Mouse (Mus musculus) neural tube, embryonic 11.5 days (tissue): Measurements from ENCODE around the gene Tspan14. TPM values are rescaled to one million over a fixed set of nuclear protein-coding genes. Genes with fewer than 3 reads are reported as not detected.

Experiments
- ATAC-seq: fragments of 200-750 bp; cut with Nextera tagmentation; 2 replicates; pipeline ENCODE4 v1.8.0; 2017; ENCODE audit warnings: moderate number of reproducible peaks, mild to moderate bottlenecking, moderate TSS enrichment, moderate library complexity; ENCODE audit not compliant: insufficient read depth, low FRiP score, low TSS enrichment
- DNase-seq: peaks from one replicate; pipeline ENCODE4 v3.0.0-alpha.2; 2015; ENCODE audit warnings: low spot score
- H3K27ac ChIP-seq: fragments of 300-500 bp; sonication (generic); 2 replicates; pipeline ENCODE4 v1.5.1; 2014; ENCODE audit warnings: low read depth, mild to moderate bottlenecking, low read length
- H3K27me3 ChIP-seq: fragments of 300-500 bp; sonication (generic); 2 replicates; pipeline ENCODE4 v1.6.1; 2014; ENCODE audit warnings: mild to moderate bottlenecking, low read length, mixed read lengths; ENCODE audit not compliant: control insufficient read depth, insufficient read depth
- H3K36me3 ChIP-seq: fragments of 300-500 bp; sonication (generic); 2 replicates; pipeline ENCODE4 v1.6.1; 2014; ENCODE audit warnings: mild to moderate bottlenecking, low read length, moderate library complexity, mixed read lengths; ENCODE audit not compliant: control insufficient read depth, insufficient read depth
- H3K4me1 ChIP-seq: fragments of 300-500 bp; sonication (generic); 2 replicates; pipeline ENCODE4 v1.6.1; 2014; ENCODE audit warnings: low read length, mixed read lengths; ENCODE audit not compliant: control insufficient read depth, insufficient read depth
- H3K4me2 ChIP-seq: fragments of 300-500 bp; sonication (generic); 2 replicates; pipeline ENCODE4 v1.6.1; 2014; ENCODE audit warnings: low read depth, mild to moderate bottlenecking, moderate library complexity
- H3K4me3 ChIP-seq: fragments of 300-500 bp; sonication (generic); 2 replicates; pipeline ENCODE4 v1.5.1; 2014; ENCODE audit warnings: low read depth, low read length
- H3K9ac ChIP-seq: fragments of 300-500 bp; sonication (generic); 2 replicates; pipeline ENCODE4 v1.6.1; 2014; ENCODE audit warnings: mild to moderate bottlenecking, low read length
- H3K9me3 ChIP-seq: fragments of 300-500 bp; sonication (generic); 2 replicates; pipeline ENCODE4 v1.6.1; 2016; ENCODE audit warnings: low read length; ENCODE audit not compliant: control insufficient read depth
- WGBS: fragments of 180-500 bp; shearing (Covaris S2); extraction: QIAGEN DNeasy Blood & Tissue Kit; methylation state at CpG from one replicate; pipeline ENCODE4 v1.1.7; 2014; 5-methylcytosine and 5-hydroxymethylcytosine counted together
- polyA plus RNA-seq: library from polyadenylated mRNA; unstranded; fragments of >200 nt; fragmentation: Nextera tagmentation; extraction: Ambion mirVana; gene quantifications from 2 replicates; pipeline ENCODE4 v1.2.1, GENCODE M21; 2014

Tspan14 gene
- polyA plus RNA-seq, 1 experiment from 2014 or later = 125 TPM

- H3K9me3 ChIP-seq = no peaks in the 10 kb centered on the region
- no peaks in the 10 kb centered on the region for H3K27me3 ChIP-seq
- peak; percentile 8 for DNase-seq
- no peak overlapping the region for H3K4me2 ChIP-seq
- H3K4me3 ChIP-seq = no peak overlapping the region
- 74% methylated on average over 7 of the region's 7 CpGs for WGBS
- H3K27ac ChIP-seq = no peak overlapping the region
- H3K9ac ChIP-seq = no peak overlapping the region
- peaks cover 36% of the 10 kb centered on the region for H3K4me1 ChIP-seq
- H3K36me3 ChIP-seq = peaks cover 2% of the 10 kb centered on the region
- no peak for ATAC-seq
These were observed 16.6 kb downstream of the Tspan14 start for GRCm38 (mm10) chr14:40949730-40950614.

- Histone ChIP-seq H3K27me3 (no peaks in the 10 kb centered on the region), H3K4me2 (no peak overlapping the region), H3K9me3 (no peaks in the 10 kb centered on the region), H3K9ac (no peak overlapping the region; the same call in 1 of the 2 replicates), H3K27ac (no peak overlapping the region), H3K36me3 (peaks cover 2% of the 10 kb centered on the region), H3K4me3 (no peak overlapping the region), H3K4me1 (peaks cover 28% of the 10 kb centered on the region)
- DNase-seq = peak; percentile 6
- 29% methylated on average over 3 of the region's 3 CpGs for WGBS
- no peak for ATAC-seq
These were observed 17.6 kb downstream of the Tspan14 start for GRCm38 (mm10) chr14:40949047-40949446.

DNA sequence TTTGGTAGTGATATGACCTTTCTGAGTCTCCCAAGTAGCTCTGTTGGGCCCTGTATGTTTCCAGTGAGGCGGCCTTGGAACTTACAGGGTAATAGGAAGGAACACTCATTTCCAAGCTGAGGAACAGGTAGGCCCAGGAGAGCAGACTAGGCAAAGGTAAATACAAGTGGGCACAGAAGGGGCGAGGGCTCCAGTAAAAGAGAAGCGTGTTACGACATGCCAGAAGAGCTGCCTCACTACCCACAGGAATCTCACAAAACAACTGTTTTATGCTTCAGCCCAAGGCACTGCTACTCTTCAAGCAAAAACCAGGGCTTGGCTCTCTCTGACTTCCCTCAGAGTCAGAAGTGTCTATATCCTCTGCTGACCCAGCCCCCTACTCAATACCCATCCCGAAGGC, 18.1 kb downstream of the Tspan14 start:
- Histone ChIP-seq H3K27me3 (no peaks in the 10 kb centered on the region), H3K4me2 (no peak overlapping the region), H3K27ac (no peak overlapping the region), H3K4me3 (no peak overlapping the region), H3K36me3 (peaks cover 2% of the 10 kb centered on the region), H3K9me3 (no peaks in the 10 kb centered on the region), H3K4me1 (peaks cover 28% of the 10 kb centered on the region), H3K9ac (no peak overlapping the region)
- 92% methylated on average over 5 of the region's 5 CpGs for WGBS
- no peak for DNase-seq
- no peak for ATAC-seq

- Histone ChIP-seq H3K27me3 (no peaks in the 10 kb centered on the region), H3K9me3 (no peaks in the 10 kb centered on the region), H3K36me3 (peaks cover 2% of the 10 kb centered on the region), H3K9ac (no peak overlapping the region), H3K27ac (no peak overlapping the region), H3K4me1 (peaks cover 19% of the 10 kb centered on the region), H3K4me3 (no peak overlapping the region), H3K4me2 (no peak overlapping the region)
- 85% methylated on average over 14 of the region's 14 CpGs for WGBS
- ATAC-seq (no peak), DNase-seq (no peak)
These were observed 18.9 kb downstream of the Tspan14 start for GRCm38 (mm10) chr14:40947431-40948394.

DNA sequence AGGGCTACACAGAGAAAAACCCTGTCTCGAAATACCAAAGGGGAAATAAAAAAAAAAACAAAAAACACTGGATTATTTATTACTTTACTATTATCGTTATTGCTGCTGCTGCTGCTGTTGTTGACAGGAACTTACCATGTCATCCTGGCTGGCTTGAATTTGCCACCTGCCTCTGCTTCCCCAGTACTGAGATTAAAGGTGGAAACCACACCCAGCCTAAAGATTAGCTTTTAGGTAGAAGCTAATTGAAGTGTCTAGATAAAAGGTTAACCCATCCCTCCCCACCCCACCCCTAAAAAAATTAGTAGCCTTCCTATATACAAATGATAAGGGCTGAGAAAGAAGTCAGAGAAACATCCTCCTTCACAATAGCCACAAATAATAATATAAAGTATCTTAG, 22.8 kb downstream of the Tspan14 start:
- Histone ChIP-seq H3K36me3 (peaks cover 2% of the 10 kb centered on the region), H3K9me3 (no peaks in the 10 kb centered on the region), H3K4me3 (no peak overlapping the region), H3K9ac (no peak overlapping the region), H3K4me1 (0 out of 2 replicates have a peak, but pooled peaks cover 5% of the 10 kb centered on the region), H3K27ac (no peak overlapping the region), H3K4me2 (no peak overlapping the region), H3K27me3 (no peaks in the 10 kb centered on the region)
- no peak for DNase-seq
- 83% methylated on average over 2 of the region's 2 CpGs for WGBS
- no peak for ATAC-seq

DNA sequence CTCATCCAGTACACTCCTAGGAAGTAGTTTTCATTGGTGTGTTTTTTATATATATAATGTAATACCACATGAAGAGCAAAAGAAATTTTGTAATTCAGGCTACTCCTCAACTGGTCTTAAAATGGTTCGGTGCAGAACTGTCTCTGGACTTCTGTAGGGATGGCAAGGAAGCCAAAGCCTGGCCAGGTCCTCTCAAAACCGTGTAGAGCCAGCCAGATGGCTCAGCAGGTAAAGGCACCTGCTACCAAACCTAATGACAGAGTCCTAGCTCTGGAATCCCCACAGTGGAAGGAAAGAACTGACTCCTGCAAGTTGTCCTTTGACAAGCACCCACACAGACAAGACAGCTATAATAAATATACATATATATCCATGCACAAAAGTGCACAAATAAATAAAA, 24.2 kb downstream of the Tspan14 start:
- H3K4me3 ChIP-seq = no peak overlapping the region
- peaks cover 2% of the 10 kb centered on the region for H3K36me3 ChIP-seq
- no peak overlapping the region for H3K27ac ChIP-seq
- no peak for ATAC-seq
- no peaks in the 10 kb centered on the region for H3K9me3 ChIP-seq
- no peak for DNase-seq
- 87% methylated on average over 2 of the region's 2 CpGs for WGBS
- no peaks in the 10 kb centered on the region; the same call in 1 of the 2 replicates for H3K4me1 ChIP-seq
- H3K4me2 ChIP-seq = no peak overlapping the region
- H3K9ac ChIP-seq = no peak overlapping the region
- no peaks in the 10 kb centered on the region for H3K27me3 ChIP-seq

DNA sequence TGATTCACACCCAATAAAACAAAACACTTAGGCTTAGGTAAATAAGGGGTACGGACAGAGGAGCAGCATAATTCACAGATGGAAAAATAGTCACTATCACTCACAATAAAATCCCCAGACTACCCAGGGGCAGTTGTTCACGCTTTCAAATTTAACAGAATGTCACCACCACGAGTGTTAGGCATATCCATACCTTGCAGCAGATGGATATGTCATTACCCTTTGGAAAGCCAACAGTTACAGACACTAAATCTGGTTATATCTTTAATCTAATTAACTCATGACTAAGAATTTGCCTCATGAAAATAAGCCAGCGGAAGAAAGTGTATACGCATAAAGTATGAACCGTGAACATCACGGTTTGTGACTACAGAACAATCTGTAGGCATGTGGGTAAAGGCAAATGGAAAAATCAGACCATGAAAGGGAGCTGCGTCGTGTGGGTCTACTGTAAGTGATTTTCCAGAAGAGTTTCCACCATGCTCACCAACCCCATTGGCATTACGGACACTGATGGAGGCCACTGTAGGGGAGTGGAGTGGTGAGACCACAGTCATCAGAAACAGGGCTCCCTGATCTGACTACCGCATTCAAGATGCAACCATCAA, 28.1 kb downstream of the Tspan14 start:
- no peak overlapping the region for H3K4me3 ChIP-seq
- H3K27ac ChIP-seq = no peak overlapping the region
- no peaks in the 10 kb centered on the region for H3K9me3 ChIP-seq
- no peaks in the 10 kb centered on the region for H3K27me3 ChIP-seq
- peaks cover 3% of the 10 kb centered on the region; the same call in 1 of the 2 replicates for H3K4me1 ChIP-seq
- 76% methylated on average over 11 of the region's 11 CpGs for WGBS
- DNase-seq = no peak
- no peak overlapping the region for H3K9ac ChIP-seq
- no peak overlapping the region for H3K4me2 ChIP-seq
- no peak for ATAC-seq
- no peaks in the 10 kb centered on the region for H3K36me3 ChIP-seq

DNA sequence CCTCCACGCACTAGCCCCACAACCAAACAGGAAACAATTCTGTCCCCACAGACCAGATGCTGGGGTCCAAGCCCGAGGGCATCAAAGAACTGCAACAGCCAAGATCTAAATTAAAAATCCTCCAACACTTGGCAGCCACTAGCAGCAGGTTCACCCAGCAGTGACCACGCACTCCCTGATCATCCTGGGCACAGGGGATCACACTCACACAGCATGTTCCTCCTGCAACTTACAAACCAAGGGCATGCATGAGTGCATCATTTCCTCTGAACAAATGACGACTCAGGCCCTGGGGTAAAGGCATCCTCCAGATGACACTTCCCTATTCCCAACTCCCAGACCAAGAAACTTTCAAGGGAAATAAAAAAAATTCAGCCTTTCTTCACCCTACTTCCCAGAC, 29.6 kb downstream of the Tspan14 start:
- Histone ChIP-seq H3K9me3 (no peaks in the 10 kb centered on the region), H3K27ac (no peak overlapping the region), H3K9ac (no peak overlapping the region), H3K4me1 (peaks cover 3% of the 10 kb centered on the region; the same call in 1 of the 2 replicates), H3K4me3 (no peak overlapping the region), H3K27me3 (no peaks in the 10 kb centered on the region), H3K36me3 (no peaks in the 10 kb centered on the region; the same call in 1 of the 2 replicates), H3K4me2 (no peak overlapping the region)
- DNase-seq = no peak
- WGBS = 78% methylated on average over 4 of the region's 4 CpGs
- ATAC-seq = no peak
